Mouse (Mus musculus) skeletal muscle tissue, adult 2 months (tissue): Measurements from ENCODE around the gene Fam166b.

Source experiments
- DNase-seq: peaks from one replicate; pipeline ENCODE4 v3.0.0-alpha.2; 2012; ENCODE audit warnings: low read depth, low spot score

Gene Fam166b

DNA sequence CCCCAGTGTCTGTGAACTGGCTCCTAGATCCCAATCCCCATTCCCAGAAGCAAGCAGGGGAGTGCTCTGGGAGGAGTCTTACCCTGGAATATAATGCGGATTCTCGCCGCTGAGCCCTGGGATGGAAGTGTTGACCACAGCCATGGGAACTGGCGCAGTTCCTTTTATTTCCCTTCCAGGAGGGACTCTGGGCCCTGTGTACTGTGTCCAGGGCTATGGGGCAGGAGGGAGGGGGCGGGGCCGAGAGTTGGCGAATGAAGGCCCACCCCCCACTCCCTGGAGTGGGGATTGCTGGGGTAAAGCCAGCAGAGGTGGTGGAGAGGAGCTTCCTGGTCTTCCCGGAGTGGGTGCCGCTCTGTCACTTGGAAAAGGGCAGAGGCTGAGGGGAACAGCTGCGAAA lies at the start of gene Fam166b:
Gene Fam166b, minus strand, starts transcription at position 189 of the 400 bp plus-strand sequence.
- no peak for DNase-seq

DNA sequence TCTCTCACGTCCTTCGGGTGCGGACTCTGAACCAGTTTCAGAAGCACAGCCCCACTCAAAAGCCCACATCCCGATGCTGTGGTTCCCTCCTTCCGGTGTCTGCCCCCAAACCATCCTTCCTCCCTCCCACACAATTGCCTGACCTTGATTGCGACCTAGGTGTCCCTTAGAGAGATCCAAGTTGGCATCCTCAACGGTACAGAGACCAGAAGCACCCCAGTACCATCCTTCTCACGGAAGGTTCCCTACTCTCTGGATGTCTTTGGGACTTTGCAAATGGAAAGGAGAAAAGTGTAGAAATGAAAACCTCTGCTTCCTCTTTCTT lies 49.6 kb upstream of the Fam166b start:
- DNase-seq, result no peak

DNA sequence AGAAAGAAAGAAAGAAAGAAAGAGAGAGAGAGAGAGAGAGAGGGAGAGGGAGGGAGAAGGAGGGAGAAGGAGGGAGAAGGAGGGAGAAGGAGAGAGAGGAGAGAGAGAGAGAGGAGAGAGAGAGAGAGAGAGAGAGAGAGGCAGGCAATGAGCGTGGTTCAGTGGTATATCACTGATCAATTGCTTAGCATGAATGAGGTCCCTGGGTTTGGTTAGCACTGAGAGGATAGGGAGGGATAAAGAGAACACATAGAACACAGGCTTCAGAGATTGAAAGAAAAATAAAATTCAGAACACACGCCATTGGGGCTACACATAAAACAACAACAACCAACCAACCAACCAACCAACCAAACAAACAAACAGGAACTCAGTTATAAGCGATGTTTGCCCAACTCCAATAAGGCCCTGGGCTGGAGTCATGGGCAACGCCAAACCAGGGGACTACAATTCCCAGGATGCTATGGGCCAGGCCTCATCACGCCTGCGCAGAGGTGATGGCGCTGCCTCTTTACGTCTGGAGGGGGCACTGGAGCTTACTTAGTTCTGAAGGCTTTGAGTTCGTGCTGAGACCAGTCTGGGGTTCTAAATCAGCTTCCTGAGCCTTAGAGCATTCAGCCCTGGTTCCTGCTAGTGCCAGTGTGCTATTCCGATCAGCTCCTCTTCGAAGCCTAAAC lies 49.1 kb upstream of the Fam166b start:
- DNase-seq, result peak; percentile 89

DNA sequence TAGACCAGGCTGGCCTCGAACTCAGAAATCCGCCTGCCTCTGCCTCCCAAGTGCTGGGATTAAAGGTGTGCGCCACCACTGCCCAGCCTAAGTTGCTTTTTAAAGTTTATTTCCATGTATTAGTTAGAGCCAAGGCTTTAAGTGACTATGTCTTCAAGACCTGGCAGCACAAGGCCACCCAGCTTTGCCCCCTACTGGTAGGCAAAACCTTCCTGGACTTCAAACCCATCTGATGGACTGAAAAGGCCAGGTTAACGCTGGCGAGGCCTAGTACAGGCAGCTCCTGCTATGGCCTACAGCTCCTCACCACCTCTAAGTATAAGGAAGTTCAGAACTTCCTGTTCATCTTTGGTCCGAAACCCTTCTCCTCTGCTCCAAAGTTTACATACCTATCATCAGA lies 47.7 kb upstream of the Fam166b start:
- no peak for DNase-seq

DNA sequence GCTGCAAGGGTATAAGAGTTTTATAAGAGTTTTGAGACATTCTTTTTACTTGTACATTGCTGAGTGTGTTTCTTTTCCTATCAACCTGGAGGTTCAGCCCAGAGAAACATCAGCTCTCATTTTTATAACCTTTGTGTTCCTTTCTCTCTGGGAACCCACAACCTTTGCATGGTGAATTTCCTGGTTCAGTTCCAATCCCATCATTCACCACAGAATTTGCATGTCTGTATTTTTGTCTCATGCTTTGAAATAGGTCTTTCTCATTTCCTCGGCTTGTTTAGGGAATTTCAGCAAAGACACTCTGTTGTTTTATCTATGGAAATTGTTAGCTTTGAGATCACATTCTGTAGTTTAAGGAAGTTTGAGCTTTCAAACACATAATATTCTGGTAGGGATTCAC lies 44.7 kb upstream of the Fam166b start:
- no peak for DNase-seq

DNA sequence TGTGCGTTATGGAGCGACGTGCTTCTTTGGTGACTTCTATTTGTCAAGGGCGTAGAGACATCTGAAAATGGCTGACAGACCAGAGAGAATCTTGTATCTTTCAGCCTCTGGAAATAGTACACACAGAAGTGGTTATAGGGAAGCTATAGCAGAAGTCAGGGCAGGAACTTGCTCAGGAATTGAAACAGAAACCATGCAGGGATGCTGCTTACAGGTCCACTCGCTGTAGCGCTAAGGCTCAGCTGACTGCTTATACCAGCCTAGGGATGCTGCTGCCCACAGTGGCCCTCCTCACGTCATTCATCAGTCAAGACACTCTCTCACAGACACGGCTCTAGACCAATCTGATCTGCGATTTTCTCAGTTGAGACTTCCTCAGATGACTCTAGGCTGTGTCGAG lies 41.4 kb upstream of the Fam166b start:
- DNase-seq, result no peak

DNA sequence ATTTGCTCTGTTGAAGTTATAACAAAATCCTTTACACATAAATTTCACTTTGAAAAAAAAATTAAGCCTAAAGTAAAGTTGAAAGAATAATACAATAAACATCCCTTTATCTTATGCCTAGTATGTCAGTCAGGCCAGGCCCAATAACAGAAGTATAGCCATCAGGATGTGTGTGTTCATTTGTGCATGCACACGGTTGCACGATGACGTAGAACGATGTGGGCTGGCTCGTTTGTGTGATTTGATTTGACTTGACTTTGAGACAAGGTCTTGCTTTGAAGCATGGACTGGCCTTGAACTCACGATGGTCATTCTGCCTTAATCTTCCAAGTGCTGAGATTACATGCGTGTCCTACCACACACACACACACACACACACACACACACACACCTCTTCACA lies 37.9 kb upstream of the Fam166b start:
- DNase-seq, result no peak

DNA sequence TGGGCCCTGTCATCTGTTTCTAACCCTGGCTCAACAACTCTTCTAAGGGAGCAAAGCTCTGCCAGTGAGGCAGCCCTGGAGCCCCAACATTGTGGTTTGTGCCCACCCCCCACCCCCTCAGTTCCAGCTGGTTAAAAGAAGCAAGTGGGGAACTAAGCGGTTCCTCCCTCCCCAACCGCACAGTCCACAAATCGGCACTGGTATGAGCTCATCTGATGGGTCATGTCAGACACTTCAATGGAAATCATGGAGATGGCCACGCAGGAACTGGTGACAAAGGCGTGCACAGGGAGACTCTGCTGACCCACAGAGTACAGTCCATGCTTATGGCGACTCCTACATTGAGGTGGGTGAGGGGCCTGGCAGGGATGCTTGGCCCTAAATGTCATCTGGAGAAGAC lies 37.0 kb upstream of the Fam166b start:
- no peak for DNase-seq

DNA sequence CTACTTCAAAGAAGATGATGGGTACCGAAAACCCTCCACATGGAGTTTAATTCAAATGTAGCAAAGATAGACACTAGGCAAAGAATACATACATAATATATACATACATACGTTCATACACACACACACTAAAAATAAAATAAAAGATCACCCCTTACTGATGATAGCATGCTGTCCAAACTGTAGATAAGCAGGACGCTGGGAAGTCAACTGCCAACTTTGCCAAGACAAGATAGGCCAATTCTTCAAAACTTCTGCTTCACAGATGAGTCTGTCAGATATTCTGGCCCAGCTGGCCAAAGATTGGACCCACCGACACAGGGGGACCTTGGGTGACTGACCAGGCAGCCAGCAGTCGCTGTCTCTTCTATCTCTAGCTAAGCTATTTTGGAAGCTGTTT lies 34.2 kb upstream of the Fam166b start:
- no peak for DNase-seq

DNA sequence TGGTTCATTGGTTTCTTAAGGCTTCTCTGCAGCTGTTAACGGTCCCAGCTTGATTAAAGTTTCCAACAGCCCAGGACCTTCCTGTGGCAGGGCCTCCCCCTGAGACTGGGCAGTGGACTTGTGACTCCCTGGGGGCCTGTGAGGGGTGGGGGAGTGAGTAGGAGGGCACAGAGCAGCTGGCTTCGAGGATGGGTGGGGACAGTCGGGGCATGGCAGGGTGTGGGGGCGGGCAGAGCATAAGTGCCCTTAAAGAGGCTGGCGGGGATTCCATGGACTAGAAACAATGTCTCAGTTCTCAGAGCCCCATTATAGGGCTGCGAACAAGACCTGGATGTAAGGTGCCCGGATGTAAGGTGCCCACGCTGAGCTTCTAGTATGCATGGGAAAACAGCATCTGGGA lies 28.2 kb upstream of the Fam166b start:
- DNase-seq, result no peak

DNA sequence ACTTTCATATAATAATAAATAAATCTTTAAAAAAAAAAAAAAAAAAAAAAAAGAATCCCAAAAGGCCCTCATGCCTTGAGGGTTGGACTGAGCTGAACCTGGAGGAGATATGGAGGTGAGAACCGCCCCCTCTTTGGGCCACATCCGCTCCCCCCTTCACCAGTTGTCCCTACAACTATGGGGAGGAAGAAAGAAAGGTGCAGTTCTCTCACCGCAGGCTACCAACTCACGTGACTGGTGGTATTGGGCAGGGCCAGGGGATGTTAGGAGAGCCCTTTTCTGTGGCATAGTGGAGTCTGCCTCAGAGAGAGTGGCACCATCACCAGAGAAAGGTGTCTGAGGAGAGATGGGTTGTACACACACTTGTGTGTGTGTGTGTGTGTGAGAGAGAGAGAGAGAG lies 27.5 kb upstream of the Fam166b start:
- no peak for DNase-seq

DNA sequence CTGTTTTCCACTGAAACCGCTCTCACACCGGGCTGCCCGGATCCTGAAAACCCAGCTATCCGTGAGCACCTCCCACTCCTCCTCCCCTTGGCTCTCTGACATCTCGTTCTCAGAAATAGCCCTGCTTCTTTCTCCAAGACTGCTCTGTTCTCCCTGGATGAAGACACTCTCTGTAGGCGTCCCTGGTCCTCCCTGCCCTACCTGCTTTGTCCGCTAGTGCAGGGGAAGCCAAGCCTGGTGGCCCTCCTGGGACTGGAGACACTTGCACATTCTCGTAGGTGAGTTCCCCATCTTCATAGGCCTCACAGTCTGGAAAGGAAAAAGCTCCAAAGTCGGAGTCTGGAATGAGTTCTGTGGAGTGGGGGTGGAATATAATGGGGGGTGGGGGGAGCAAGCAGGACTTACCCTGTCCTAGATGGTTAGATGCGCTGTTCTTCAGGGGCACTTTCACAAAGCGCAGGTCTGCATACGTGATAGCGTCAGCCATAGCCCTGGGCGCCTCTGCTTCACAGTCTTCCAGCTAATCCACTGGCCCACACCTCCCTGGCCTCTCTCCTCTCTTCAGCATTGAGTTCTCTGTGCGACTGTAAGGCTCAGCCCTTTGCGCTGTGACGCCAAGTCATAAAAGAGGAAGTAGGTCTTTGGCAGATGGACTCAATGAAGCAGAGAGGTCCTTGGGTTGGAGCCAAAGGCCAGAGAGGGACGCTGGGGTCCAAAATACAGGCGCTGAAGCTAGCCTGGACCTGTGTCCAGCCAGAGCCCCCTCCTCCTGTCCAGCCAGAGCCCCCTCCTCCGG lies 25.3 kb upstream of the Fam166b start, which contains the start of gene Cd72:
Gene Cd72, minus strand, starts transcription at position 588 of the 796 bp plus-strand sequence.
- peak; percentile 36 for DNase-seq

DNA sequence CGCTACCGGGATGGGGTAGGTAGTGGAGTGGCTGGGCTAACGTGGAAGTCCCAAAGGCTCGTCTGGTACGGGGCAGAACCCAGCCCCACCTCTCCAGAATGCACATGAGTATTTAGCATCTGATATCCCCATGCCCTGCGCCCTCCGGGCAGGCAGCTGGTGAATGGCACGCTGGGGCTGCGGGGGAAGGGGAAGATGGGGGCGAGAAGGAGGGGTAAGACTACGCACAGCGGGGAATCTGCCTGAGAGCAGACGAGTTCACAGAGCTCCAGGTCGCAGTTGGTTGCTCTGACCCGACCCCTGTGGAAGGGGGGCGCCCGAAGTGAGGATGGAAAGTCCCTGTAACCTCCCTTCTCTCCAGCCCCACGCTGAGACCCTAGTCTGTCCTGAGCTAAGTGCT lies 24.5 kb upstream of the Fam166b start:
- no peak for DNase-seq

DNA sequence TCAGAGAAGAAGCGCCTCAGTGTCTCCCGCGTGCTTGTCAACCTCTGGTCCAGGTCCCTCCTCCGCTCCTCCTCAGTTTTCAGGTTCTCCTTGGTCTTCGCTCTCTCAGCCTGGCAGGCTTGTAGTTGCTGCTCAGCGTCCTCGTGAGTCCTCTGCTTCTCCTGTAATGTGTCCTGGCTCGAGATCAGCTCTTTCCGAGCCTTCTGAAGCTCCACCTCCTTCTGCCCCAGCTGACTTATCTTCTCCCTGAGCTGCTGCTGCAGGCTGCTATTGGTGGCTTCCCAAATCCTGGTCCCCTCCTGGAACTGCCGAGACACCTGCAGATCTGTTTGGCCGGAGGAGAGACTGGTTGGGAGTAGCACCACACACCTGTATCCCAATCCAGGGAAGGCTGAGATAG lies 23.4 kb upstream of the Fam166b start:
- no peak for DNase-seq

DNA sequence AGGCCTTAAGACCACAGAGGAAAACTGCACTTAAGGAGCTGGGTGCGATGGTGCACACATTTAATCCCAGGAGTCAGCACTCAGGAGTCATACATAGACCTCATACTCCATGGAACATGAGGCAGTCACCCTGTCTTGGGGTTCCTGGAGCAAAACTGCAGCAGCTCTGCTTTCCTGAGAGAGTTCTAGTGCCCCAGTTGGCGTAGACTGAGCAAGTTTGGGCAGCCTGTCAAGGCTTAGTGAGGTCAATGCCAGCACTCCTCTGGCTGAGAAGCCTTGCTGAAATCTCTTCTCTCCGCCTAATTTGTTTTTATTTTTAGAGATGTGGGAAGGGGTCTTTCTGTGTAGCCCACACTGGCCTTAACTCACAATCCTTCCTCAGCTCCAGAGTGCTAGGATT lies 19.6 kb upstream of the Fam166b start:
- DNase-seq, result no peak

DNA sequence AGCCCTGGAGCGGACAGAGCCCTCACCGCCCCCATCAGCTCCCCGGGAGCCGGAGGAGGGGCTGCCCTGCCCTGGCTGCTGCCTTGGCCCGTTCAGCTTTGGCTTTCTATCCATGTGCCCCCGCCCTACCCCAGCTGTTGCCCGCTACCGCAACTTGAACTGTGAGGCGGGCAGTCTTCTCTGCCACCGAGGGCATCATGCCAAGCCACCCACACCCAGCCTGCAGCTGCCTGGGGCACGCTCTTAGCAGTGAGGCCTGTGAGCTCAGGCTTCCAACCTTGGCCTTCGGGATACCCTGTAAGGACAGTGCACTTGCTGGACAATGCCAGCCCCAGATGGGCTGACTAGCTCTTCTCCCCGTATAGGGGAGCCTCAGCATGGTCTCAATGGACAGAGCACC lies 18.3 kb upstream of the Fam166b start:
- DNase-seq, result peak; percentile 66

DNA sequence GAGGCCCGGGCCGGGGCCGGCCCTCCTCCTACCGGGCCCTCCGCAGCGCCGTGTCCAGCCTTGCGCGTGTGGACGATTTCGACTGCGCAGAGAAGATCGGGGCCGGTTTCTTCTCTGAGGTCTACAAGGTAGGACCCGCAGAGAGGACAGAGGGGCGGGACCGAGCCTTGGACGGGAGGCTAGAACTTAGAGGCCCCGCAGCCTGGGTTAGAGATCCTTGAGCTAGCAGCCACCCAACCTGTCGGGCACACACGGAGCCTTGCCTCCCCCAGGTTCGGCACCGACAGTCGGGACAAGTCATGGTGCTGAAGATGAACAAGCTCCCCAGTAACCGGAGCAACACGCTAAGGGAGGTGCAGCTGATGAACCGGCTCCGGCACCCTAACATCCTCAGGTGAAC lies 14.6 kb upstream of the Fam166b start:
- no peak for DNase-seq

DNA sequence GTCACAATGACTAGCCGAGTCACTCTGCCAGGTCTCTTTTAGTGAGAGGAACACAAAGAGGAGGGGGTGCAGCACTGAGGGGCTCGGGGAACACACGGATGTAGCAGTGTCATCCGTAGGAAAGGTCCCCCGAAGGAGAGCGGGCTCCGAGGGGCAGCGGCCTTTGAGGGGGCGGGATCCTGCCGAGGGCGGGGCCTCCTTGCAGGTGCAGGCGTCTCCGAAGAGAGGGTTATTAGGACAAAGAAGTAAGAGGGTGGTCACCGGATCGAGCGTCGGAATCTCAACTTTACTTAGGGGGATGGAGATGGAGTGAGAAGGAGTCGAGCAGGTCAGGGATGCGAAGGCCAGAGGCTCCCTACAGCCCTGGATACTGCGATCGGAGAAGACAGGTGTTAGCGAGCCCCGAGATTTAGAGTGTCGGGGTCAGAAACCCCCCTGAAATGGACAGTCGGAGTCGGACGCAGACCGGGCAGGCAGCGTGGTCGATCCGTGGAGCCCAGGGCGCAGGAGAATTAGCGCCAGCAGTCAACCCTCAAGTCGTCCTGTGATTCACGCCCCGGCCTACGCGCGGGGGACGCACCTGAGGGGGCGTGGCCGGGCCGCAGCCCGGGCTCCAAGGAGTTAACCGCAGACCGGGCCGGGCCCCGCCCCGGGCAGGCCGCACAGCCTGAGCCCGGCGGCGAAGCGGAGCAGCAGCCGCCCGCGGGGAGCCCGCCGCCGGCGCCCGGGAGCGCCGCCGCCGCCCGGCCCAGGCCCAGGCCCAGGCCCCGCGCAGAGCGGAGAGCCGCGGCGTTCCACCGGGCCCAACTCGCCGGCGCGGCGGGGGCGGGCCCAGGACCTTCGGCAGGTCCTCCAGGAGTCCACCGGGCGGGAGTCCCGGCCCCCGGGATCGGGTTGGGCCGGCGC lies 13.8 kb upstream of the Fam166b start:
- DNase-seq, result peak; percentile 57

DNA sequence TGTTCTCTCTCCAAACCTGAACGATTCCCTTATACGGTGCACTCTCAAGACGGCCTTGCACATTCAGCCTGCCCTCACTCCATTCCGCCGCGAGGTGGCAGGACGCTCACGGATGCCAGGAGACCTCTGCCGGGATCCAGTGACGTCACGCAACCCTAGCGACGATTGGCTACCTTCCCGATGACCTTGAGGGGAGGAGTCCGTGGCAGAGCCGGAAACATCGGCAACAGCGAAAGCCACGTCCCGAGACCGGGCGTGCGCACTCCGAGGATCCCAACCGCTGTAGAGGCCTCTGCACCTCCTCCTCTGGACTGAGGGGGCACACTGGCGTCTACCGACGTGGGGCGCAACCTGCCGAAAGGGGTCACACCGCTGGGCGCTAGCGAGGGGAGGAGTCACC lies 13.1 kb upstream of the Fam166b start:
- peak; percentile 99 for DNase-seq

DNA sequence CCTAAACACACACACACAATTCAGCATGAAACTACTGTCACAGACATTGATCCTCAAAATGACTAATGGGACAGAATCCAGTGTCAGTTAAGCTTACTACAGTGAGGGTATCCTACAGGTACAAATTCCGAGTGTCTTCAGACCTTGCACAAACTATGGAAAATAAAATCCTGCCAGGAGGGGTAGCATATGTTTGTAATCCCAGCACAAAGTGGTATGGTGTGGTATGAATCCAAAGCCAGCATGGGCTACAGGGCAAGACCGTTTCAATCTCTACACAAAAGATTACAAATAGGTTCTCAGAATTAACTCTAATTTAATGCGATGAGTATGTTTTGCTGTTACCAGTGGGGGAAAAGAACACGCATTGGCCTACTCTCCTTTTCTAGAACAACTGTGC lies 12.7 kb upstream of the Fam166b start, which contains the start of gene Tesk1:
Gene Tesk1, plus strand, starts transcription at position 301 of the 400 bp plus-strand sequence.
- no peak for DNase-seq

DNA sequence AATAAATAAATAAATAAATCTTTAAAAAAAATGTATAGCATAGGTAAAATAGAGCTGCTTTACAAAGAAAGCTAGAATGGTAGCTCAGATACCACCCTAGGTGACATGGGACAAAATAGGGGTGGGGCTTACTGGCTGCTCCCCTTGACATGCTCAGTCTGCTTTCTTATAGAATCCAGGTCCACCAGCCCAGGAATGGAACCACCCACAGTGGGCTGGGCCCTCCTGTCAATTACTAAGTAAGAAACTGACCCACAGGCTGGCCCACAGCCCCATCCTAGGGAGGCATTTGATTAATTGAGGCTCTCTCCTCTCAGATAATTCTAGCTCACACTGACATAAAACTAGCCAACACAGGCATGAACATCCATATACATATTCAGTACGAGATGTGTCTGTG lies 3.9 kb upstream of the Fam166b start:
- no peak for DNase-seq

DNA sequence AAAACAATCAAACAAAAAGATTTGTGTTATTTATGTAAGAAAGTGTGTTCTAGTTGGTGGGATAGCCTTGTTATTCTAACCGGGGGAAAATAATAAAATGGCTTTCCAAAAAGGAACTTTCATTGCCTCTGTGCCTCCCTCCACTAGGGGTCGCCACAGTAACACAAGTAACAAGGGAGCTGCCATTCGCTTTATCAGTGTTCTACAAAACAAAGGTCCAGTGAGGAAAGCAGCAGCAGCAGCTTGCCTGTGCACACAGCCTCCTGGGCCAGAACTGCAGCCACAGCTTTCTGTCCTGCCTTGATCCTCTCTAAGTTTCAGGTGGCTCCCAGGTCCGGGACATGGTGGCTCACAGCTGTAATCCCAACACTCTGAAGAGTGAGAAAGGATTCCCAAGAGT lies 2.8 kb upstream of the Fam166b start:
- peak; percentile 75 for DNase-seq
